Mouse (Mus musculus) testis, adult 2 months (tissue): Measurements from ENCODE around the gene Bicdl2.

Experiments
- CTCF ChIP-seq: fragments of 200-500 bp; IDR thresholded peaks from 2 replicates; pipeline ENCODE4 v1.5.1; 2012; ENCODE audit warnings: low read depth, mild to moderate bottlenecking, inconsistent platforms, low read length, moderate library complexity; ENCODE audit not compliant: control insufficient read depth, insufficient read depth, insufficient replicate concordance
- POLR2A ChIP-seq: fragments of 200-500 bp; IDR thresholded peaks from 2 replicates; pipeline ENCODE4 v1.6.1; 2012; ENCODE audit warnings: low read depth, mild to moderate bottlenecking, inconsistent platforms, low read length, moderate library complexity; ENCODE audit not compliant: control insufficient read depth

GRCm38 (mm10) chr17:23654410-23654809, 5.9 kb upstream of the Bicdl2 start:
- TF ChIP-seq CTCF (no peak), POLR2A (no peak)
